Mouse (Mus musculus): ENCODE measurements around the gene Myo9a.
"Not testable (repeated sequence)": the region's sequence is repeated elsewhere in the genome, so short reads cannot be mapped to it uniquely, and the experiment has no call there.

Gene Myo9a

DNA sequence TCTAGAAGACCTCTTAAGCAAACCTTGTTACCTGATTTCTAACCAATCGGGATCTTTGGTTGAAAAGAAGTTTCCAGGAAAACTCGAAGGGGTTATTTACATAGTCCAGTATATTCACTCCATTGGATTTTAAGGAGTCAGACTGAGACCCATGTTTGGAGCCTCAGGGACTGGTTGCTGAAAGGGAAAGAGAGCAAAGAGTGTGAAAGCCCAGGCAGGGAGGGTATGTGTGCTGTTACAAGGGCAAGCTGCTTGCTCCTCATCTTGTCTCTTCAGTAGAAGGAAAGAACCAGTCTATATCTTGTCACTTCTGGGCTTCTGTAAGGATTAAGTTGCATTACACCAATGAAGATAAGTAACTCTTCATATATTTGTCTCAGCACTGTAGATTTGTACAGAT, 1.3 kb downstream of the Myo9a start:
- no peak for DNase-seq

DNA sequence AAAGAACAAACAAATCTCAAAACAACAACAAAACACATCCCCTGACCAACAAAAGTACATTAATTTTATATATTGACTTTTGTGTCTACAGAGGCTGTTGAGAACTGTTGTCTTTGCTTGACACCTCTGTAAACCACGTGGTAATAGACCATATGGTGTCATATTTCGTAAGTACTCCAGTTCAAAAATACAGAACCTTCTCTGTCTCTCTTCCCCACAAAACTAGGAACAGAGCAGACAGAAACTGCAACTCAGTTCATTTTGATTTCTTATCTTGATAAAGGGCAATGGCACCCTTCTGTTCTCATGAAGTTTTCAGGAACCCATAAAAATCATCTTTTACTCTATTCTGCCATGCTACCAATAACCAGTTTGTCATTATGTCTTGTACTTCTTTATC, 4.5 kb downstream of the Myo9a start:
- DNase-seq, result no peak

DNA sequence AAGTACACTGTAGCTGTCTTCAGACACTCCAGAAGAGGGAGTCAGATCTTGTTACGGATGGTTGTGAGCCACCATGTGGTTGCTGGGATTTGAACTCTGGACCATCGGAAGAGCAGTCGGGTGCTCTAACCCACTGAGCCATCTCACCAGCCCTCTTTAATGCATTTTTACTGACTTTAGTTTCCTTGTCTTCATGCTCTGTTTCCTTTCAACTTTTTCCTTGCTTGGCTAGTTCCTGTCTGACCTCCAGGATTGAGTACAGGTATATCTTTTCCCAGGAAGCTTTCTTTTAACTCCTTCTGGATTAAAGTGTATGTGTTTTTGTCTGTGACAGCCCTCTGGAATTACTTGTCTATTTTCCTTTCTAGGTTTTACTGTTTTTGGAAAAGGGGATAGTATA, 6.3 kb downstream of the Myo9a start:
- DNase-seq, result not testable (repeated sequence)

DNA sequence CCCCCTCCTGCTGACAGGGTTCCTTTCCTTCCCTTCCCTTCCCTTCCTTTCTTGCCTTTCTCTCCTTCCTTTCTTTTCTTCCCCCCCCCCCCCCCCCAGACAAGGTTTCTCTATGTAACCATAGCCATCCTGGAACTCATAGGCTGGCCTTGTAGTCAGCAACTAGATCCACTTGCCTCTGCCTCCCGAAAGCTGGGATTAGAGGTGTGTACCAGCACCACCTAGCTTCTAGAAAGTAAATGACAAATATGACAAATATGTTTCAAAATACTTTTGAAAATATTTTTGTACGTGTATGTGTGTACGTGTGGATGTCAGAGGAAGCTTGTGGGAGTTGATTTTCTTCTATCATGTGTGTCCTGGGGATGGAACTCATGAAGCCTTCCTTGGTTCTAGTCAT, 9.8 kb downstream of the Myo9a start:
- no peak for DNase-seq

DNA sequence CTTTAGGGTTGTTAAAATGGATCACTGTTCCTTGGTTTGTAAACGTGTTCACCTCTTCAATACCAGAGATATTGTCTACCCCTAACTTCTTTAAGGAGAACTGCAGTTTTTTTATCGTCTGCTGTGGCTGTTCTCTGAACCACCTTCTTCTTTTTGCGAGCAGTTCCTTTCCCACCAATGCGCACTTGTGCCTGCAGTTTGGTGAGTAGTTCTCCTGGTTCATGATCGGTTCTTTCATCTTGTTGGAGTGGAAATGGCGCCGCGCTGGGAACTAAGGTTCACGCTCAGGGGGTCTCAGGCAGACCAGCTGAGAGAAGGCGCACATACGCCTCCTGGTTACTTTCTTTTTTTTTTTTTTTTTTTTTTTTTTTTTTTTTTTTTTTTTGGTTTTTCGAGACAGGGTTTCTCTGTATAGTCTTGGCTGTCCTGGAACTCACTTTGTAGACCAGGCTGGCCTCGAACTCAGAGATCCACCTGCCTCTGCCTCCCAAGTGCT, 16.3 kb downstream of the Myo9a start:
- DNase-seq, result not testable (repeated sequence)

DNA sequence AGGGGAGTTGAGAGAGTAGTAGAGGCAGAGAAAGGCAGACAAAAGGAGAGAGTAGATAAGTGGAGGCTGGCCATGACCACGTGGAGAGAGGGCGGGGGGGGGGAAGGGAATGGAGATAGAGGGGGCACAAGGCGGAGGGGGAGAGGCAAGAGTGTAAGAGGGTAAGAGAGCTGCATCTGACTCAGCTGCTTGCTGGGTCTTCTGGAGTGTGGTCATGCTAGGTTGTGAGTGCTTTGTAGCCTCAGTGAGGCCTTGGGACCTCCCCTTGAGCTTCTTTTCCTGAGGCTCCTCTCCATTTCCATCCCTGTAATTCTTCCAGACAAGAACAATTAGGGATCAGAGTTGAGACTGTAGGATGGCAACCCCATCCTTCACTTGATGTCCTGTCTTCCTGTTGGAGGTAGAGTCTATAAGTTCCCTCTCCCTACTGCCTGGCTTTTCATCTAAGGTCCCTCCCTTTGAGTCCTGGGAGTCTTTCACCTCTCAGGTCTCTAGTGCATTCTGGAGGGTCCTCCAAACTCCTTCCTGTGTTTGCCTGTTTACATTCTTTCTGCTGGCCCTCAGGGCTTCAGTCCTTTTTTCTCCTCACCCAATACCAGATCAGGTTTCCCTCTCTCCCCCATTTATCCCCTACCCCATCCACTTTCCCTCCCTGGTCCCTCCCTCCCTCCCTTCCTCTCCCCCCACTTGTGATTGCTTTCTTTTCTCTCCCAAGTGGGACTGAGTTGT, 55.5 kb downstream of the Myo9a start:
- not testable (repeated sequence) for DNase-seq

DNA sequence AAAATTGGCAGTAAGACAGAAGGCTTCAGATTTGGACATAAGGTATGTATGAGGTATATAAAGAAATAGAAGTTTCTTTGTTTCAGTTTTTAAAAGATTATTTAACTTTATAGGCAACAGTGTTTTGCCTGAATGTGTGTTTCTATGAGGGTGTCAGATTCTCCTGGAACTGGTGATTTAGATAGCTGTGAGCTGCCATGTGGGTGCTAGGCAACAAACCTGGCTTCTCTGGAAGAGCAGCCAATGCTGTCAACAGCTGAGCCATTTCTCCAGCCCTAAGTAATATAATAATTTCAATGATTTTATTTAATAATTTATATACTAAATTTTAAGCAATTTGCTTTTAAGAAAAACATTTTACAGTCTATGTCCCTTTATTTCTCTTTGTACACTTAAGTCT, 133.9 kb downstream of the Myo9a start:
- DNase-seq, result no peak

DNA sequence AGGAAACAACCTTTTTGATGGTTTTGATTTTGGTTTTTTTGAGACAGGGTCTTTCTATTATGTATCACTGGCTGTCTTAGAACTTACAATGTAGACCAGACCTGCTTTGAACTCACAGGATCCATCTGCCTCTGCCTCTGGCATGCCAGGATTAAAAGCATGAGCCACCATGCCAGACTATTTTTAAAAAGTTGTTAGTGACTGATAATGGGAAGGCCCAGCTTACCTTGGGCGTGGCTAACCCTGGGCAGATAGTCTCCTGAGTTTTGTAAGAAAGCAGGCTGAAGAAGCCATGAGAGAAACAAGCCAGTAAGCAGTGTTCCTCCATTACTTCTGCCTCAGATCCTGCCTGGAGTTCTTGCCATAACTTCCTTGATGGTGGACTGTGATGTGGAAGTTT, 152.7 kb downstream of the Myo9a start:
- no peak for DNase-seq

DNA sequence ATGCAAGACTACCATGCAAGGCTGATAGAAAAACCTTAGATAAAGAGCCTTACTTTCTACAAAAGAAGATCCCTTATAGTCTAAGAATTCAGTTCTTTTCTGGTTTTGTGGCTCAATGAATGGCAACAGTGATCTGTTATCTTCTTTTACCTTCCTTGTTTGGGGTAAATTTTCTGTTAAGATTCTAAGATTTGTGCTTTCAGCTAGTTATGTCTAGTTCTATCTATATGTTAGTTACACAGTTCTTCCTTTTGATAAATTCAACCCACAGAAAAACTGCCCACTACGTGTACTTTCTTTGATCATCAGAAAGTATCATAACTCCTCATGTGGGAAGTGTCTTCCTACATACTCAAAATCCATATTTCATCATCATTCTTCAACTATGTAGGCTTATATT, 164.1 kb downstream of the Myo9a start:
- DNase-seq, result no peak

DNA sequence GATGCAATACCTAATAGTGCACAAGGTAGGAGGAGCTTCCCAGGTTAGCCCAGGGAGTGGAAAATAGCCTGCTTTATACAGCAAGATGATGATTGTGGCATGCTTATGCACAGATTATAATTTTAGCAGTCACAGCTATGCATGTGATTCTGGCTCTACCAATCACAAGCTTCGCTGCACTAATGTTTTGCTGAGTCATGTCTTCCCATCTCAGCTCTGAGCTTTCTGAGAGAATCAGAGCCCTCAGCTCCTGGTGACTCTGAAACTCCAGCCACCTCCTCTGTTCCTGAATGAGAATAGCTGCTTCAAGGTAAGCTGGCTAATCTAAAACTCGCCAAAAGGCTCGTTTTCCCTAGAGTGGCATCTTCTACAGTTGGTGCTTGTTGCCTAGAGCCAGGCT, 179.6 kb downstream of the Myo9a start:
- DNase-seq, result no peak

DNA sequence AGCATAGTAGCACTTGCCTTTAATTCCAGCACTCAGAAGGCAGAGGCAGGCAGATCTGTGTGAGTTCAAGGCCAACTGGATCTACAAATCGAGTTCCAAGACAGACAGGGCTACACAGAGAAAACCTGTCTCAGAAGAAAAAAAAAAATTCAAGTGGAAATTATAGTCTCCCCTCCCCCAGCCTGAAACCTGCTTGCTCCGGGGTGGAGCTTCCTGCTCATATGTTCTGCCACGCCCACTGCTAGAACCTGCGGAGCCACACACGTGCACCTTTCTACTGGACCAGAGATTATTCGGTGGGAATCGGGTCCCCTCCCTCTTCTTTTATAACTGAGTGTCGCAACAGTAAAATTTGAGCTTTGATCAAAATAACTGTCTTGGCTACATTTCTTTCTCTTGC, 185.2 kb downstream of the Myo9a start:
- not testable (repeated sequence) for DNase-seq

DNA sequence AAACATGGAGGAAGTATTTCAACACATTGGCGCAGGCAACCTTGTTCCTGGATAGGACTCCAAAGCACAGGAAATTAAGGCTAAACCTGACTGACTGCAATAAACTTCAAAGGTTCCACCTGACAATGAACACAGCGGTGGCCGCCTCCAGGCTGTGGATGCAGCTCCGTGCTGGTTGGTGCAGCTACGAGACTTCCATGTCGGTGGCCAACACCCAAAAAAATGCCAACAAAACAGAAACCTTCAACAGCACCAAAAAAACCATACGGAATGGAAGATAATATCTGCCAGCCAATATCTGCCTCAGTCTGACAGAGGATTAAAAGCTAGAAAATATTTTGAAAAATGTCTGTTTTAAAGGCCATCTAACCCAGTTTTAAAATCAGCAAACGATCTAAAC, 187.8 kb downstream of the Myo9a start:
- DNase-seq, result no peak

DNA sequence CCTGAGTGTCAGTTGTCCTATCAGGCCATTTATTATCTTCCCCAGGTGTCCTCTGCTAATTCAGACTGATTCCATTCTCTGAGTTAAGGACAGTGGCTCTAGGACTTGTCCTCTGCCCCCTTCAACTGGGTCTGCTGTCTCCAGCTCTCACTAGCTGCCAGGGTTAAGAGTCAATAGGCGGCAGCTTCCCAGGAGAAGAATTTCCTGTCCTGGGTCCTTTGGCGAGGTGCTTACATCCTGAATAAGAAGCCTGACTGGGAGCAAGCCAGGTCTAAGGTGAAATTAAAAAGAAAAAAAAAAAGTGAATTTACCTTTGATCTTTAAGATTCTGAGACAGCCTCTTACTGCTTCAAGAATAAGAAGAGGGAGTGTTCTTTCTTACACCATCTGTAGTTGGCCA, 189.0 kb downstream of the Myo9a start:
- DNase-seq, result no peak

DNA sequence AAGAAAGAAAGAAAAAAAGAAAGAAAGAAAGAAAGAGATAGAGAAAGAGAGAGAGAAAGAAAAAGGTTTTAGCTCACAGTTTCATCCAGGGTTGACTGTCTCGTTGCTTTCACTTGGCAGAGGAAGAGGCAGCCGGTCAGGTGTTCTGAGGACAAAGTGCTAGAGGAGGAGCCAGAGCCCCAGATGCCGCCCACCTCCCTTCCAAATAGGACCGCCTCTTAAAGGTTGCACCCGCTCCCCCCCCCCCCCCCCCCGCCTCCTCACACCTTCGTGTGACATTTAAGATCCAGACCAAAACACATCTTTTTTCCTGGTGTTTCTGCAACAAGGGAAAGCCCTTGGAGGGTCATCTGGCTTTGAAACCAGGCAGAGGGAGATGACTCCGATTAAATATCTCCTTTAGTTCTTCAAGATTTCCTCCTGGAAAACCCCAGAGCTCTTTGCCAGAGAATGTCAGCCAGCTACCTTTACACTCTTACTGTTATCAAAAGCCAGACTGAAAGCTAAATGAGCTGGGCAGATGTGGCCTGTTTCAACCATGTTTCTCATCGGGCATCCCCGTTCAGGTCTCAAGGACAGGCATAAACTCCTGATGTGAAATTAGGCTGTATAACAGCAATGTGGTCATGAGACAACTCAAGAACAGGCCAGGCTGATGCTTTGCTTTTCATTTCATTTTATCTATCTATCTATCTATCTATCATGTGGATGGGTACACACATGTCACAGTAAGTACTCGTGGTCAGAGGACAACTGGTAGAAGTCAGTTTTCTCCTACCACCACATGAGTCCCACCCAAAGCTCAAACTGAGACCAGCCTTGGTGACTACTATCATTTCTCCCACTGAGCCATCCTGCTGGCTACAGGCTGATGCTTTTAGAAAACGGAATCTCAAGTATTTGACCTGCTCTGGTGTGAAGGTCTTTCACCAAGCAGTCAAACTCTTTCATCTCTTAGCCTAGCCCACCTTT, 190.5 kb downstream of the Myo9a start:
- DNase-seq, result no peak

DNA sequence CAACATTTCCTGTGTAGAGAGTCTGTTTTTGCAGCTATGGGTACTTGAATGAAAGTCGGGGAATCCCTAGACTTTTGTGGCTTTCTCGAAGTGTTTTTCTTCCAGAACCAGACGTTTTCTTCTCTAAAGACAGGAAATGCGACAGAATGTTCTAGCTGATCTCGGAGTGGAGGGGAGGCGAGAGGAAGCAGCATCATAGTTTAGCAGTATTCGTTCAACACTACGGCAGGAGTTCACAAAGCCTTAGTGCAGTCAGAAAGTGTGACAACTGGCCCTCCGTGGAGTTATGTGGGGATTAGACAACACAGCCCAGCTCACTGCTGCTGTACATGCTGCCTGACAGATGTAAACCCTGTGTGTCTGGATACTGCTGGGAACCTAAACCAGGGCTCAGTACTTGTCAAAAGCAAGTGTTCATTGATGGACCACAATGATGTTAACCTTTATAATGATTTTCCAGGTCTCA, 191.2 kb downstream of the Myo9a start:
- DNase-seq, result peak; percentile 51

DNA sequence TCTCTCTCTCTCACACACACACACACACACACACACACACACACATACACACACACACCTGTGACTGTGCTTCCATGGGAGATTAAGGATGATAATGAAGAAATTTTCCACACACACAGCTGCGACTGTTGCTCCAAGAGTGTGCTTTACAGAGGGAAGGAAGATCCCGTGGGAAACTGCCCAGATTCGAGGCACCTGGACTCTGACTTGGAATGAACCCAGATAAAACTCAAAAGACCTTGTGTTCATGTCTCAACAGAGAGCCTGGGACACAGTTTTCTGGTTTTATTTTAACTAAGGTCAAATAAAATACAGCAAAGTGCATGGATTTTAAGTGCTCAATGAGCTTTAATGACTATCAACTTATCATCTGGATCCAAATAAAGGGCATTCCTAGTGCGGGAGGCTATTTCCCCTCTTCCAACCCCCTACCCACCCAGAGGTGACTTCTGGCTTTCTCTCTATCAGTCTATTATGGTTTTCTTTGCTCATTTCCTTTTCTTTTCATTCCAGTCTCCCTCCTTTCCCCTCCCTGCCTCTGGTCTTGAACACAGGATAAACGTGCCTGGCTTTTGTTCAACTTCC, 191.9 kb downstream of the Myo9a start:
- no peak for DNase-seq

DNA sequence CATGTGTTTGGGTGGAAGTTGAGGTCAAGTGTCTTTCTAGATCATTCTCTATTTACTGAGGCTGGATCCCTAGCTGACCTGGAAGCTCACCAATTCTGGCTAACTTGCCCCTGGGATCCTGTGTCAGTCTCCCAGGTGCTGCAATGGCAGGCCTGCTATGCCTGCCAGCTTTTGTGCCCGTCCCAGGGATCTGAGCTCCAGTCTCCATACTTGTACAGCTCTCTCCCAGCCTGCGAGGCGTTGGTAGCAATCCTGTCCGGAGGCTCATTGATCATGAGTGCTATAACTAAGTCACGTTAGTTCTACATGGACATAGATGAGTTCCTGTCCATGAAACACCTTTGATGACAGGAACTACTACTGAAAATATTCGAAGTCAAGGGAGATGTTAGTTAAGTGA, 193.1 kb downstream of the Myo9a start:
- DNase-seq, result no peak

DNA sequence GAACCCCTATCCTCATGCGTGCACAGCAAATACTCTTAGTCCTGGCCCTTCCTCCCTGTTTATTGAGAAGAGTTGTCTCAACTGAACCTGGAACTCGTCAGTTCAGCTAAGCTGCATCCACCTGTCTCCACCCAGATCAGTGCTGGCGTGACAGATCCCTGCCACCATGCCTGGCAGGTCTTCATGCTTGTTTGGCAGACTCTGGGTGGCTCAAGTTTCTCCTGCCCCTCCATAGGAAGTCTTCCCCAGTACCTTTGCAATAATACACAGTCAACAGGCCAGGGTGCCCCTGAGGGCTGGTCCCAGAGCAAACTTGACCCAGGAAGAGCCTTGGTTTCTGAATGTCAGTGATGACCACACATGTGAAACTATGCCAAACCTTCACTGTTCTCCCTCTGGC, 194.5 kb downstream of the Myo9a start:
- no peak for DNase-seq

DNA sequence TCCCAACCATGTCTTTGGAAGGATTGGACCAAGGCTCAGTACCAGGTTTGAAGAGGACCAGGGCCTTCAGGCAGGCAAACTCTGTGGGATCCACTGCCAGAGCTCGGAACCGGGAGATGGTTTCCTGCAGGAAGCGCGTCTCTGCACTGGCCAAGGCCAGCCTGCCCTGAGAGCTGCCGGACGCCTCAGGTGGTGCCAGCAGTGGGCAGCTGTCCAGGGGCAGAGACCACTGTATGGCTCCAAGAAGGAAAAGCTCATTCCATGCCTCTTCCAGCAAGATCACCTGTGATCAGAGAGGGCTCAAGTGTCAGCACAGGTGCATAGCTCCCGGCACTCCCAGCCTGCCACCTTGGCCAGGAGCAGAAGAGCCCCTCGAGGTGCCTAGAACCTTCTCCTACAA, 196.6 kb downstream of the Myo9a start:
- DNase-seq, result no peak

DNA sequence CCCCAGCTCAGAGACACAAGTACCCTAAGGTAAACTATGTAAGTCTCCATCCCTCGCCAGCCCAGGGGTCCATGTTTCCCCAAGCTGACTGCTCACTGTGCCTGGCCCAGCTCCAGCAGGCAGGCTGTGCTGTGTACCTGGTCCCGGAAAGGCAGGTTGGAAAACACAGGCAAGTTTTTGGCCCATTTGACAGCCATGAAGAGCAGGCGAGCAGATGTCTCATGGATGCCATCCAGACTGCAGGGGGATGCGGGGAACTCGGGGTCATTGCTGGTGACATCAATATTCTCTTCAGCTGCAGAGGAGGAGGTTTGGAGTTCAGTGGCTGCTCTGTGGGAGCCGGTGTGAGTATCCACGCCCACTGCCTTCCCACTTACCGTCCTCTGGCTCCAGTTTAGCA, 197.5 kb downstream of the Myo9a start:
- no peak for DNase-seq

DNA sequence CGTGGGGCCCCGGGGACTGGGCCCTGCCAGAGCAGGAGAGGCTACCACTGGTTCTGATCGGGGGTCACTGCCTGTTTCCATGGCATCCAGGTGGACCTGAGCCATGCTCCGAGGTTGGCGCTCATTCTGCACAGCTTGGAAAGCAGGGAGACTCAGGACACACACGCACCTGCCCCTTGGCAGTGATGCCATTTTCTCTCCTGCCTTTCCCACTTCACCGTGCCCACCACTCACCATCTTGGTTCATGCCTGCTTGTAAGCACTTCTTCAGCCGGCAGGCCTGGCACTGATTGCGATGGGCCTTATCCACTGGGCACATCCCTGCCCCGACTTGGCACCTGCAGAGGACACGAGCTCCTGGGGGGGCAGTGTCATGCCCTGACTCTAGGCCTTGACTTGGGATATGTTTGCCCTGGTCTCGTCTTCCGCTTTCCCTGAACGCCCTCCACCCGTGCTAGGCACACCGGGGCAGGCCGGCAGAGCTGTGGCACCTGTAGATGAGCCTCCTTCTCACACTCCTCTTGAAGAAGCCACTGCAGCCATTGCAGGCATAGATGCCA, 198.1 kb downstream of the Myo9a start:
- no peak for DNase-seq

DNA sequence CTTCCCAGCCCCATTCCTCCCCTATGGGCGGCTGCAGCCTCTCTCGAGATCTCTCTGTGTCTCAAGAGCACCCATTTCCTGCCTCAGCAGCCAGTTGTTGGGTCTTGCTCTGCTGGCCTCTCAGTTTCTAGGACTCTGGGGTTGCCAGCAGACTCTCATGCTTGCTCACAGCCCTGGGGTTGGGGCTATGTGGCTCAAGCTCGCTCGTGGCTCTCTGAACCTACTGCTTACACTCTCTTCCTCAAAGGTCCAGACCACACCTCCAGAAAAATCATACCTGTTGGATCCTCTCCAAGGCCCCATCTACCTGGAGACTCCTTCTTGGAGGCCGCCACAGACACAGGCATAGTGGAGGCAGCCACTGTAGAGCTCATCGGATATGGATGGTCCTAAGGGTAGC, 198.8 kb downstream of the Myo9a start:
- DNase-seq, result no peak

DNA sequence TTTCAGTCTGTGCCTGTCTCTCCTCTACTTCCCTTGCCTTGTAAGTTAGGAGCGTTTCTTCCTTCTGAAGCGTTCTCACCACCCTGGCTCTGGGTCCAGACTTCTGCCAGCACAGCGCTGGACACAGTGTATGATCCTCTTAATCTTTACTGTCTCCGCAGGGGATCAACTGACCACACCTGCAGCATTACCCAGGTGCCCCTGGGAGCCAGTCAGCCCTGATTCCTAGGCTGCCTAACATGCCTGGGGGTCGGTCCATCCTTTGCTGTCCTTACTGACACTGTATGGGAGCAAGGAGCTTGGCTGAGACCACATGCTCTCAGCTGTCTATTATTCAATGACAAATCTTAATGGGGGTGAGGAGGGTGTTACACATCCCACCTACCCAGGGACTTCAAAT, 199.3 kb downstream of the Myo9a start:
- DNase-seq, result no peak
